Mouse (Mus musculus): ENCODE data around the gene Sema5a. TPM values are rescaled to one million over a fixed set of nuclear protein-coding genes. Genes with fewer than 3 reads are reported as not detected.

The Sema5a gene
- polyA plus RNA-seq, 1 experiment from 2014 or later = 21.0 TPM

DNA sequence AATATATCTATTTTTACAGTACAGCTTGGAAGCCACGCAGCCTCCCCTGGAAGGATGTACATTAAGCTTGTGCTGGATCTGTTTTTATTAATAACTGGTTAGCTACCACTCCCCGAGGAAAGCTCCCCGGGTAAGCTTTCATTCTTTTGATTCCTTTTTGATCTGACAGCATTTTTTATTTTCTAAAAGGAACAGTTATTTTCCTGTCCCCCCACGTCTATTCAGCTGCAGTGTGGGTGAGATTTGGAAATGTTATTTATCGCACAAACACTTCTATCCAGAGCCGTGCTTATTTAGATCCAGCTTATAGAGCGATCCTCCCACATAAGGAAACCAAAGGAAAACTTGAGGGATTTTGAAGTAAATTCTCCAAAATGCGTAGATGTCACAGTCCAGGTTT lies 158.7 kb downstream of the Sema5a start:
- Histone ChIP-seq H3K4me1 (replicated peaks; ENCODE audit: insufficient read depth, low read length) (no peaks in the 10 kb centered on the region), H3K4me3 (replicated peaks; ENCODE audit: low read depth, low read length) (no peak overlapping the region), H3K9me3 (replicated peaks; ENCODE audit: low read length) (no peaks in the 10 kb centered on the region), H3K27me3 (ENCODE audit: insufficient read depth, low read length) (no peaks in the 10 kb centered on the region), H3K9ac (ENCODE audit: low read depth, low read length) (no peak overlapping the region), H3K36me3 (ENCODE audit: insufficient read depth, low read length) (no peaks in the 10 kb centered on the region), H3K4me2 (ENCODE audit: low read length) (no peak overlapping the region), H3K27ac (no peak overlapping the region)
- ATAC-seq (replicated peaks; ENCODE audit: low FRiP score, low read depth) (no peak), DNase-seq (ENCODE audit: low spot score) (no peak)
- TF ChIP-seq CTCF (IDR thresholded peaks at IDR 0.05; ENCODE audit: low read depth) = no peak
- 65% methylated on average over 8 of the region's 8 CpGs for WGBS

DNA sequence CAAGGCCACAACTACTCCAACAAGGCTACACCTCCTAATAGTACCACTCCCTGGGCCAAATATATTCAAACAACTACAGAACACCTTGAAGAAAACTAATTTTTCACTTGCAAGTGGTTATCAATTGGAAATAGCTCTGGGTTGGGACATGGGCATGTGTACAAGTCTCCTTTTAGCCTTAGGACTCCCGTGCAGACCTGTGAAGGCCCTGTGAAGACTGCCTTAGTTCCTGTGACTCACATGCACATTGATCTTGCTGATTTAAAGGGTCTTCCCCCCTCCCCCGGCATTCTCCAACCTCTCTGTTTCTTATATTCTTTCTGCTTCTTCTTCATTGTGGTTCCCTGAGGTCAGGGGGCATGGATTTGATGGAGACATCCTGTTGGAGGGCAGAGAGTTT lies 161.8 kb downstream of the Sema5a start:
- WGBS = 80% methylated on average over 2 of the region's 2 CpGs
- ATAC-seq (replicated peaks; ENCODE audit: low FRiP score, low read depth) = no peak
- no peak for TF ChIP-seq CTCF (IDR thresholded peaks at IDR 0.05; ENCODE audit: low read depth)

DNA sequence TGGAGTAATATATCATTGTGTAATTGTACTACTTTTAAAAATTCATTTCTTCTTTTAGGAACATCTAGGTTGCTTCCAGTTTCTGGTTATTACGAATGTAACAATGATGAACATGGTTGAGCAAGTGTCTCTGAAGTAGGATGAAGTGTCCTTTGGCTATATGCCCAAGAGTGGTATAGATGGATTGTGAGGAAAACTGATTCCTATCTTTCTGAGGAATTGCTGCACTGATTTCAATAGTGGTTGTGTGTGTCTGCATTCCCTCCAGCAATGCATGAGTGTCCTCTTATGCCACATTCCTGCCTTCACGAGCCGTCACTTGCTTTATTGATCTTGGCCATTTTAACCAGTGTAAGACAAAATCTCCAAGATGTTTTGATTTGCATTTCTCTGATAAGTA lies 163.2 kb downstream of the Sema5a start:
- no peak overlapping the region for H3K4me2 ChIP-seq (ENCODE audit: low read length)
- no peak for ATAC-seq (replicated peaks; ENCODE audit: low FRiP score, low read depth)
- no peaks in the 10 kb centered on the region for H3K27me3 ChIP-seq (ENCODE audit: insufficient read depth, low read length)
- H3K27ac ChIP-seq = no peak overlapping the region
- 80% methylated on average over 3 of the region's 3 CpGs for WGBS
- no peaks in the 10 kb centered on the region for H3K4me1 ChIP-seq (replicated peaks; ENCODE audit: insufficient read depth, low read length)
- H3K4me3 ChIP-seq (replicated peaks; ENCODE audit: low read depth, low read length) = no peak overlapping the region
- no peak for DNase-seq (ENCODE audit: low spot score)
- H3K9me3 ChIP-seq (replicated peaks; ENCODE audit: low read length) = no peaks in the 10 kb centered on the region
- TF ChIP-seq CTCF (IDR thresholded peaks at IDR 0.05; ENCODE audit: low read depth) = no peak
- no peaks in the 10 kb centered on the region for H3K36me3 ChIP-seq (ENCODE audit: insufficient read depth, low read length)
- H3K9ac ChIP-seq (ENCODE audit: low read depth, low read length) = no peak overlapping the region

More for the DNA sequence above, 161.8 kb downstream of the Sema5a start:
- DNase-seq (ENCODE audit: low spot score) = no peak
- no peak overlapping the region for H3K4me3 ChIP-seq (replicated peaks; ENCODE audit: low read depth, low read length)
- no peaks in the 10 kb centered on the region for H3K27me3 ChIP-seq (ENCODE audit: insufficient read depth, low read length)
- no peaks in the 10 kb centered on the region for H3K9me3 ChIP-seq (replicated peaks; ENCODE audit: low read length)
- H3K36me3 ChIP-seq (ENCODE audit: insufficient read depth, low read length) = no peaks in the 10 kb centered on the region
- H3K4me2 ChIP-seq (ENCODE audit: low read length) = no peak overlapping the region
- no peaks in the 10 kb centered on the region for H3K4me1 ChIP-seq (replicated peaks; ENCODE audit: insufficient read depth, low read length)
- H3K9ac ChIP-seq (ENCODE audit: low read depth, low read length) = no peak overlapping the region
- no peak overlapping the region for H3K27ac ChIP-seq

DNA sequence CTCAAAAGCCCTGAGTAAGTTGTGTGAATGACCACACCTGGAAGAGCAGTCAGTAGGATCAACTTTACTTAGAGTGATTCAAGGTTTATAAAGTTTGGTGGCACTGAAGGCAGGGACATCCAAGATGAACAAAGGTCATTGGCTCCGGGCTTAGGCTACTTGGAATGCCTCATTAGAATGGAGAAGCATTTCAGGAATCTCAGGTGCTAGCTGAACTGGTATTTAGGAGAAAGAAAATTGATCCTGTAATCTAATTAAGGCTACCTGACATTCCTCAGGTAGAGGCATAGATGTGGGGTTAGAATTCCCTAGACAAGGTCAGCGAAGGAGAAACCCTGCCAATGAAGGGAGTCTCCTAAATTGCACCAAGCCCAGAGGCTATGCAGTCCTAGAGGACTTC lies 171.7 kb downstream of the Sema5a start:
- no peaks in the 10 kb centered on the region for H3K36me3 ChIP-seq (ENCODE audit: insufficient read depth, low read length)
- H3K27me3 ChIP-seq (ENCODE audit: insufficient read depth, low read length) = no peaks in the 10 kb centered on the region
- H3K4me2 ChIP-seq (ENCODE audit: low read length) = no peak overlapping the region
- no peaks in the 10 kb centered on the region for H3K4me1 ChIP-seq (replicated peaks; ENCODE audit: insufficient read depth, low read length)
- TF ChIP-seq CTCF (IDR thresholded peaks at IDR 0.05; ENCODE audit: low read depth) = no peak
- no peak overlapping the region for H3K4me3 ChIP-seq (replicated peaks; ENCODE audit: low read depth, low read length)
- H3K27ac ChIP-seq = no peak overlapping the region
- H3K9me3 ChIP-seq (replicated peaks; ENCODE audit: low read length) = no peaks in the 10 kb centered on the region
- H3K9ac ChIP-seq (ENCODE audit: low read depth, low read length) = no peak overlapping the region
- 70% methylated on average over 2 of the region's 2 CpGs for WGBS
- DNase-seq (ENCODE audit: low spot score) (no peak), ATAC-seq (replicated peaks; ENCODE audit: low FRiP score, low read depth) (no peak; the same call in 1 of the 2 replicates)

DNA sequence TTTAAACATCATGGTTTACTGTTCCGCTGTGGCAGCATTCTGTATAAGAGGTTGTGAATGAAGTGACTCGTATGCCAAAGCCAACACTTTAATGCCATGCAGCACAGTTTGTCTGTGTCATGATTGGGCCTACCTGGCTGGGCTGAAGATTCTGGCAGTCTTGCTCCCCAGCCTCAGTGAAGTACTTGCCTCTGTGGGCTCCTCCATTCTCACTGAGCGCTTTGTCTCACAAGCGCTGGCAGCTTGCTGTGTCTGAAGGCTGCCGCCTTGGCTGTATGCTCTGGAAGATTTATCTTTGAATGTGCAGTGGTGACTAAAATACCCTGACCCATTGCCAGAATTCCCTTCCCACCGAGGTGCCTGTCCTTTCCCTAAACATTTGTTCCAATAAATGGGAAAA lies 178.0 kb downstream of the Sema5a start:
- no peaks in the 10 kb centered on the region for H3K4me1 ChIP-seq (replicated peaks; ENCODE audit: insufficient read depth, low read length)
- DNase-seq (ENCODE audit: low spot score) (no peak), ATAC-seq (replicated peaks; ENCODE audit: low FRiP score, low read depth) (no peak)
- no peak overlapping the region for H3K9ac ChIP-seq (ENCODE audit: low read depth, low read length)
- H3K36me3 ChIP-seq (ENCODE audit: insufficient read depth, low read length) = no peaks in the 10 kb centered on the region
- WGBS = 72% methylated on average over 6 of the region's 6 CpGs
- no peak overlapping the region for H3K27ac ChIP-seq
- no peaks in the 10 kb centered on the region for H3K9me3 ChIP-seq (replicated peaks; ENCODE audit: low read length)
- no peak overlapping the region for H3K4me2 ChIP-seq (ENCODE audit: low read length)
- no peak for TF ChIP-seq CTCF (IDR thresholded peaks at IDR 0.05; ENCODE audit: low read depth)
- H3K4me3 ChIP-seq (replicated peaks; ENCODE audit: low read depth, low read length) = no peak overlapping the region
- H3K27me3 ChIP-seq (ENCODE audit: insufficient read depth, low read length) = no peaks in the 10 kb centered on the region

DNA sequence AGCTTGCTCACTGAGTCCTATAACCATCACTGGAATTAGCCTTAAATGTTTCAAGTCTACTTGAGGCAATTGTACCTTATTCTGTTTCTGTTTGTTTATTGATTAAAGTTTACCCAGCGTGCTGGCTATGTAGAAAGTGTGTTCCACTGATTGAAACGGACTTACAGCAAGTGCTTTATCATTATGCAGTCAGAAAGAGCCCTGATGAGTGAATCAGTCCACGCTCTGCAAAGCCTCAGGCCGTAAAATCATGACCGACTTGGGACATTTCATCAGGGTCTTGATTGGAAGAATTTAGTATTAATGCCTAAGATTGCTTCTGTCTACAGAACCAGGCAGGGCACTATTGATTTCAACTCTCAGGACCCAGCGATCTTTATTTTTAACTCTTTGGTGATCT lies 178.5 kb downstream of the Sema5a start:
- Histone ChIP-seq H3K4me2 (ENCODE audit: low read length) (no peak overlapping the region), H3K27ac (no peak overlapping the region), H3K4me3 (replicated peaks; ENCODE audit: low read depth, low read length) (no peak overlapping the region), H3K9me3 (replicated peaks; ENCODE audit: low read length) (no peaks in the 10 kb centered on the region), H3K36me3 (ENCODE audit: insufficient read depth, low read length) (no peaks in the 10 kb centered on the region), H3K4me1 (replicated peaks; ENCODE audit: insufficient read depth, low read length) (no peaks in the 10 kb centered on the region), H3K9ac (ENCODE audit: low read depth, low read length) (no peak overlapping the region), H3K27me3 (ENCODE audit: insufficient read depth, low read length) (no peaks in the 10 kb centered on the region)
- ATAC-seq (replicated peaks; ENCODE audit: low FRiP score, low read depth) = no peak
- 81% methylated on average over 6 of the region's 6 CpGs for WGBS
- no peak for TF ChIP-seq CTCF (IDR thresholded peaks at IDR 0.05; ENCODE audit: low read depth)
- no peak for DNase-seq (ENCODE audit: low spot score)

DNA sequence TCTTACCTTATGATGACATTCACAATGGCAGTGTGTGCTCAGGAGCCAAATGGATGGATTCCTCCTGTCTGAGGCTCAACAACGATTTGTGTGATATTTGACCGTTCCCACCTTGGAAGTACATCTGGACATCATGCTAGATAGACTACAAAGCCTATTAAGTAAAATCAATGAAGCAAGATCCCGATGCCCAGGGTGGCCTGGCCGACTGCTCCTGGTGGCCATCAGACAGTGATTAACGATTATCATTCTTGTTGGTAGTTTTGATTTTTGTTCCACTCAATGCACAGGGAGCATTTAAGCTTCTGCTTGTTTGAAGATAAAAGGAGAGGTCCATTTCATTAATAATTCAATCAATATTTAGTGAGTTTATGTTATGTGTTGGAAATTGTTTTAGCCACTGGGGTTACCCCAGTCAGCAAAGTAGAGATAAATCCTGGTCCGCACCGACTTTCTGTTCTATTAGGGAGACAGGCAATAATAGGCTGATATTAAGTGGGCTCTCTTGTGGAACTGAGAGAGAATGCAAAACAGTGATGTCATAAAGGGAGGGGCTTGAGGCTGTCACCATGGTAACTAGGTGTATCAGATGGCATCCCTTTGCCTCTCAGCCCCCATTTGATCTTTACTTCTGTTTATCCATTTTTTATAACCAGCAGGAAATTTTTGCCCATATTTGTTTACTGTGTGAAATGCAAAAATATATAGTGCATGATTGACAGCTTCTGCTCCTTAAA lies 182.7 kb downstream of the Sema5a start:
- H3K36me3 ChIP-seq (ENCODE audit: insufficient read depth, low read length) = no peaks in the 10 kb centered on the region
- no peak for ATAC-seq (replicated peaks; ENCODE audit: low FRiP score, low read depth)
- TF ChIP-seq CTCF (IDR thresholded peaks at IDR 0.05; ENCODE audit: low read depth) = no peak
- H3K27me3 ChIP-seq (ENCODE audit: insufficient read depth, low read length) = no peaks in the 10 kb centered on the region
- H3K4me3 ChIP-seq (replicated peaks; ENCODE audit: low read depth, low read length) = no peak overlapping the region
- 64% methylated on average over 7 of the region's 7 CpGs for WGBS
- DNase-seq (ENCODE audit: low spot score) = no peak
- no peaks in the 10 kb centered on the region for H3K9me3 ChIP-seq (replicated peaks; ENCODE audit: low read length)
- no peak overlapping the region for H3K4me2 ChIP-seq (ENCODE audit: low read length)
- H3K9ac ChIP-seq (ENCODE audit: low read depth, low read length) = no peak overlapping the region
- H3K27ac ChIP-seq = no peak overlapping the region
- no peaks in the 10 kb centered on the region for H3K4me1 ChIP-seq (replicated peaks; ENCODE audit: insufficient read depth, low read length)
